Mouse (Mus musculus) liver, embryonic 14.5 days (tissue): ENCODE measurements around the gene Myo1b.

Experiments
- CTCF ChIP-seq: IDR thresholded peaks from 2 replicates; pipeline ENCODE4 v1.5.1; 2016; ENCODE audit warnings: antibody characterized with exemption, low read depth, control low read depth
- EP300 ChIP-seq: IDR thresholded peaks from 2 replicates; pipeline ENCODE4 v1.6.1; 2016; ENCODE audit warnings: antibody characterized with exemption, low read depth

GRCm38 (mm10) chr1:51930584-51930983, 14.7 kb upstream of the Myo1b start:
- TF ChIP-seq CTCF (no peak), EP300 (no peak)
